Mouse (Mus musculus): ENCODE measurements around the gene Fkbp7. TPM values are rescaled to one million over a fixed set of nuclear protein-coding genes. Genes with fewer than 3 reads are reported as not detected.
"Not testable (repeated sequence)": the region's sequence is repeated elsewhere in the genome, so short reads cannot be mapped to it uniquely, and the experiment has no call there.

The Fkbp7 gene
- polyA plus RNA-seq, 1 experiment = 0.14 TPM

- peaks cover 45% of the 10 kb centered on the region for H3K36me3 ChIP-seq (ENCODE audit: control insufficient read depth, insufficient read depth, low read length)
- no peaks in the 10 kb centered on the region for H3K27me3 ChIP-seq (ENCODE audit: control insufficient read depth, insufficient read depth, low read length)
- WGBS = 49% methylated on average over 4 of the region's 4 CpGs
- peaks cover 9% of the 10 kb centered on the region for H3K4me1 ChIP-seq (ENCODE audit: control insufficient read depth, insufficient read depth, insufficient read length, low read length)
- H3K4me3 ChIP-seq (ENCODE audit: low read depth, low read length) = no peak overlapping the region
- peak overlapping the region; percentile 83 for H3K27ac ChIP-seq (ENCODE audit: insufficient read depth, low read depth, low read length)
- no peak for TF ChIP-seq POLR2A (IDR thresholded peaks at IDR 0.05; ENCODE audit: low read depth, low read length)
- no peak for TF ChIP-seq CTCF (IDR thresholded peaks at IDR 0.05; ENCODE audit: extremely low read depth, insufficient read length, insufficient replicate concordance, low read depth, low read length)
Observed at GRCm38 (mm10) chr2:76631600-76631999, 41.3 kb downstream of the Fkbp7 start.

GRCm38 (mm10) chr2:76630293-76630692 lies 42.6 kb downstream of the Fkbp7 start:
- H3K36me3 ChIP-seq (ENCODE audit: control insufficient read depth, insufficient read depth, low read length) = peaks cover 36% of the 10 kb centered on the region
- peaks cover 9% of the 10 kb centered on the region for H3K4me1 ChIP-seq (ENCODE audit: control insufficient read depth, insufficient read depth, insufficient read length, low read length)
- no peak overlapping the region for H3K27ac ChIP-seq (ENCODE audit: insufficient read depth, low read depth, low read length)
- no peak for TF ChIP-seq POLR2A (IDR thresholded peaks at IDR 0.05; ENCODE audit: low read depth, low read length)
- TF ChIP-seq CTCF (IDR thresholded peaks at IDR 0.05; ENCODE audit: extremely low read depth, insufficient read length, insufficient replicate concordance, low read depth, low read length) = no peak
- 94% methylated on average over 12 of the region's 12 CpGs for WGBS
- H3K27me3 ChIP-seq (ENCODE audit: control insufficient read depth, insufficient read depth, low read length) = no peaks in the 10 kb centered on the region
- H3K4me3 ChIP-seq (ENCODE audit: low read depth, low read length) = no peak overlapping the region

- H3K36me3 ChIP-seq (ENCODE audit: control insufficient read depth, insufficient read depth, low read length); H3K4me3 ChIP-seq (ENCODE audit: low read depth, low read length); H3K27me3 ChIP-seq (ENCODE audit: control insufficient read depth, insufficient read depth, low read length): not testable (repeated sequence)
- WGBS = 75% methylated on average over 2 of the region's 2 CpGs
- Histone ChIP-seq H3K4me1 (ENCODE audit: control insufficient read depth, insufficient read depth, insufficient read length, low read length) (peaks cover 10% of the 10 kb centered on the region; the same call in 1 of the 2 replicates), H3K27ac (ENCODE audit: insufficient read depth, low read depth, low read length) (peak overlapping the region; percentile 44; the same call in 1 of the 2 replicates)
Observed at GRCm38 (mm10) chr2:76622316-76622715, 50.6 kb downstream of the Fkbp7 start.

GRCm38 (mm10) chr2:76621724-76622123 lies 51.2 kb downstream of the Fkbp7 start:
- H3K4me1 ChIP-seq (ENCODE audit: control insufficient read depth, insufficient read depth, insufficient read length, low read length) = peaks cover 10% of the 10 kb centered on the region; the same call in 1 of the 2 replicates
- no peak overlapping the region for H3K4me3 ChIP-seq (ENCODE audit: low read depth, low read length)
- no peak for TF ChIP-seq CTCF (IDR thresholded peaks at IDR 0.05; ENCODE audit: extremely low read depth, insufficient read length, insufficient replicate concordance, low read depth, low read length)
- TF ChIP-seq POLR2A (IDR thresholded peaks at IDR 0.05; ENCODE audit: low read depth, low read length) = no peak
- peak overlapping the region; percentile 78 for H3K27ac ChIP-seq (ENCODE audit: insufficient read depth, low read depth, low read length)
- H3K27me3 ChIP-seq (ENCODE audit: control insufficient read depth, insufficient read depth, low read length) = no peaks in the 10 kb centered on the region
- H3K36me3 ChIP-seq (ENCODE audit: control insufficient read depth, insufficient read depth, low read length) = peaks cover 2% of the 10 kb centered on the region; the same call in 1 of the 2 replicates
- WGBS = 30% methylated on average over 1 of the region's 1 CpGs

- H3K4me3 ChIP-seq (ENCODE audit: low read depth, low read length) = no peak overlapping the region
- no peaks in the 10 kb centered on the region for H3K27me3 ChIP-seq (ENCODE audit: control insufficient read depth, insufficient read depth, low read length)
- H3K4me1 ChIP-seq (ENCODE audit: control insufficient read depth, insufficient read depth, insufficient read length, low read length) = peaks cover 10% of the 10 kb centered on the region; the same call in 1 of the 2 replicates
- TF ChIP-seq CTCF (IDR thresholded peaks at IDR 0.05; ENCODE audit: extremely low read depth, insufficient read length, insufficient replicate concordance, low read depth, low read length) = no peak
- no peak for TF ChIP-seq POLR2A (IDR thresholded peaks at IDR 0.05; ENCODE audit: low read depth, low read length)
- H3K36me3 ChIP-seq (ENCODE audit: control insufficient read depth, insufficient read depth, low read length) = peaks cover 2% of the 10 kb centered on the region; the same call in 1 of the 2 replicates
- H3K27ac ChIP-seq (ENCODE audit: insufficient read depth, low read depth, low read length) = peak overlapping the region; percentile 11; the same call in 1 of the 2 replicates
- WGBS = 64% methylated on average over 5 of the region's 5 CpGs
Observed at GRCm38 (mm10) chr2:76620188-76620587, 52.7 kb downstream of the Fkbp7 start.

- TF ChIP-seq CTCF (IDR thresholded peaks at IDR 0.05; ENCODE audit: extremely low read depth, insufficient read length, insufficient replicate concordance, low read depth, low read length) (no peak), POLR2A (IDR thresholded peaks at IDR 0.05; ENCODE audit: low read depth, low read length) (no peak)
- Histone ChIP-seq H3K36me3 (ENCODE audit: control insufficient read depth, insufficient read depth, low read length) (no peaks in the 10 kb centered on the region), H3K27ac (ENCODE audit: insufficient read depth, low read depth, low read length) (no peak overlapping the region), H3K4me3 (ENCODE audit: low read depth, low read length) (no peak overlapping the region), H3K27me3 (ENCODE audit: control insufficient read depth, insufficient read depth, low read length) (no peaks in the 10 kb centered on the region), H3K4me1 (ENCODE audit: control insufficient read depth, insufficient read depth, insufficient read length, low read length) (peaks cover 10% of the 10 kb centered on the region; the same call in 1 of the 2 replicates)
- 7% methylated on average over 1 of the region's 1 CpGs for WGBS
Observed at GRCm38 (mm10) chr2:76618078-76618477, 54.8 kb downstream of the Fkbp7 start.

Other genes starting within 250 kb of the Fkbp7 start
- gene Prkra, start 25.1 kb downstream of the Fkbp7 start, polyA plus RNA-seq (2012; rRNA removed) = 7.9 and 15.5 TPM in 2 replicates
- not detected in 2 replicates for gene Pjvk, start 24.6 kb downstream of the Fkbp7 start, polyA plus RNA-seq (2012; rRNA removed)
- gene Plekha3, start 2.2 kb upstream of the Fkbp7 start, polyA plus RNA-seq (2012; rRNA removed) = 3.9 and 9.2 TPM in 2 replicates

Data from small intestine, adult 2 months (tissue).